ENCODE assay signal across 22 mouse cellular contexts in the genomic region with DNA sequence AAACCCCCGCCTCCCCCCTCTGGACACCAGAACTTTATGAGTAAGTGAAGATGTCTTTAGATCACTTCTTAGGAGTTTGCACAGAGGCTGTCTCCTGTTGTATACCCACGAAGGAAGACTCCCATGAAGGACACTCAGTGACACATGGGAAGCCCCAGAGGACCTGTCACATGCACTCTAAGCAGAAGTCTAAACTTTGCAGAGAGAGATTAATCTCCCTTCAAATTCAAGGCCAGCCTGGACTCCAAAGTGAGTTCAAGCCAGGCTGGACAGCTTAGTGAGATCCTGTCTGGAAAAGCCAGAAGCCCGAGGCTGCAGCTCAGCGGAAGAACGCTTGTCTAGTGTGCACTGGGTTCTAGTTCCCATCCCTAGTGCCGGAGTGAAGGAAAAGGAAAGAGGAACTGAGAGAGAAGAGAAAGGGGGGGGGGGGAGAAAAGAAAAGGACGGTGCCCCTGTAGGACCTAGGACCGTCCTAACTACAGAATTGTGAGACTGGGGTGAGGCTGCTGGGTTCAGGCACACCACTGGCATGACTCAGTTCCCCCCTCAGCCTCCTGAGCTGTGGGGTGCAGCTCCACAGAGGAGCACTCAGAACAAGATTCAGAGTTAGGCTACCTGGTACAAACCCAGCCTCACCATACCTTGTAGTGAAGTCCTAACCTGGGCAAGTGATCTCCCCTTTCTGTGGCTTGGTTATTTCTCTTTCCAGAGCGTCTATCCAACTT. TPM values are rescaled to one million over a fixed set of nuclear protein-coding genes. Genes with fewer than 3 reads are reported as not detected.
DNase-seq lines count a peak whose midpoint lies in the region; ATAC-seq and TF ChIP-seq lines count a peak whose summit lies in the region.
"Had no signal": no experiment of that assay in that cellular context is flagged by ENCODE, and none has a peak within 500 bp of the region (broad histone marks: within the 10 kb centered on the region; RNA-seq: fewer than 3 reads in every experiment).

No protein-coding gene starts in this region.

- no peaks in the 10 kb centered on the region for H3K27me3 ChIP-seq in heart, embryonic 12.5 days (replicated peaks)
- H3K27me3 ChIP-seq in liver, adult 2 months (ENCODE audit: control insufficient read depth, insufficient read depth, low read length), result no peaks in the 10 kb centered on the region
- H3K27me3 ChIP-seq in liver, embryonic 12.5 days (replicated peaks), result no peaks in the 10 kb centered on the region
- no peaks in the 10 kb centered on the region for H3K27me3 ChIP-seq in stomach, postnatal 0 days (ENCODE audit: control insufficient read depth, insufficient read depth, low read length)
- H3K27me3 ChIP-seq: embryonic facial prominence, embryonic 13.5 days; forebrain, embryonic 15.5 days; limb, embryonic 13.5 days; stomach, embryonic 15.5 days had no signal

- no peaks in the 10 kb centered on the region for H3K79me2 ChIP-seq in liver, adult 2 months (ENCODE audit: control insufficient read depth, insufficient read depth, low read length)

- H3K4me1 ChIP-seq in heart, embryonic 12.5 days (replicated peaks), result peaks cover 21% of the 10 kb centered on the region
- H3K4me1 ChIP-seq in liver, adult 2 months (ENCODE audit: control insufficient read depth, insufficient read depth, low read length), result peaks cover 28% of the 10 kb centered on the region
- H3K4me1 ChIP-seq in liver, embryonic 12.5 days, result 0 out of 2 replicates have a peak, but pooled peaks cover 4% of the 10 kb centered on the region
- H3K4me1 ChIP-seq in stomach, postnatal 0 days (replicated peaks; ENCODE audit: control insufficient read depth, insufficient read depth), result no peaks in the 10 kb centered on the region
- H3K4me1 ChIP-seq: embryonic facial prominence, embryonic 13.5 days; forebrain, embryonic 15.5 days had no signal

- H3K36me3 ChIP-seq in heart, embryonic 12.5 days, result no peaks in the 10 kb centered on the region
- no peaks in the 10 kb centered on the region for H3K36me3 ChIP-seq in liver, adult 2 months (ENCODE audit: control insufficient read depth, insufficient read depth, low read length)
- H3K36me3 ChIP-seq in liver, embryonic 12.5 days, result no peaks in the 10 kb centered on the region
- no peaks in the 10 kb centered on the region for H3K36me3 ChIP-seq in stomach, postnatal 0 days (ENCODE audit: control insufficient read depth, insufficient read depth, low read length)
- H3K36me3 ChIP-seq: embryonic facial prominence, embryonic 13.5 days; forebrain, embryonic 15.5 days; limb, embryonic 13.5 days; stomach, embryonic 15.5 days had no signal

- no peak overlapping the region for H3K4me3 ChIP-seq in heart, embryonic 12.5 days
- H3K4me3 ChIP-seq in liver, adult 2 months (ENCODE audit: insufficient read depth, low read depth, low read length), result no peak overlapping the region
- H3K4me3 ChIP-seq in liver, embryonic 12.5 days, result no peak overlapping the region
- H3K4me3 ChIP-seq in stomach, postnatal 0 days (ENCODE audit: low read depth, low read length), result no peak overlapping the region
- H3K4me3 ChIP-seq: embryonic facial prominence, embryonic 13.5 days; forebrain, embryonic 15.5 days; limb, embryonic 13.5 days; stomach, embryonic 15.5 days had no signal

- peak; percentile 79 for DNase-seq in heart, adult 11 months
- DNase-seq in liver, adult 2 months (ENCODE audit: extremely low read depth, low read depth, low spot score), result no peak
- DNase-seq in adrenal gland, postnatal 36 days, result peak; percentile 50 to 64
- DNase-seq in stomach, postnatal 0 days (ENCODE audit: low spot score), result no peak
- DNase-seq in cerebellum, postnatal 14 days, result no peak
- DNase-seq: cerebellum, adult 9-10 months; heart, postnatal 36 days; kidney, adult 8-10 months; lung, postnatal 10 days; thymus, adult 2 months had no signal

- no peak for TF ChIP-seq EP300 in stomach, postnatal 0 days (optimal IDR thresholded peaks at IDR 0.05)

- 80% methylated on average over 9 of the region's 9 CpGs for WGBS in heart, embryonic 12.5 days
- WGBS in liver, adult 2 months, result 72% methylated on average over 9 of the region's 9 CpGs
- WGBS in liver, embryonic 12.5 days (ENCODE audit: insufficient replicate concordance), result 62% methylated on average over 9 of the region's 9 CpGs
- WGBS in stomach, postnatal 0 days, result 70% methylated on average over 9 of the region's 9 CpGs

- H3K27ac ChIP-seq in heart, embryonic 12.5 days (ENCODE audit: poor library complexity, severe bottlenecking), result no peak overlapping the region
- peak overlapping the region; percentile 81; the same call in 1 of the 2 replicates for H3K27ac ChIP-seq in liver, adult 2 months (replicated peaks; ENCODE audit: insufficient read depth, low read depth, low read length)
- H3K27ac ChIP-seq in liver, embryonic 12.5 days, result no peak overlapping the region
- H3K27ac ChIP-seq in stomach, postnatal 0 days (replicated peaks), result peak overlapping the region; percentile 70; the same call in 1 of the 2 replicates
- H3K27ac ChIP-seq: embryonic facial prominence, embryonic 13.5 days; forebrain, embryonic 15.5 days; hindbrain, postnatal 0 days; limb, embryonic 13.5 days; stomach, embryonic 15.5 days had no signal

- H3K9ac ChIP-seq in heart, embryonic 12.5 days, result no peak overlapping the region
- no peak overlapping the region for H3K9ac ChIP-seq in liver, adult 2 months (ENCODE audit: low read depth, low read length)
- no peak overlapping the region for H3K9ac ChIP-seq in liver, embryonic 12.5 days
- H3K9ac ChIP-seq in stomach, postnatal 0 days (ENCODE audit: low read length), result no peak overlapping the region; the same call in 1 of the 2 replicates
- H3K9ac ChIP-seq: embryonic facial prominence, embryonic 13.5 days; forebrain, embryonic 15.5 days; limb, embryonic 13.5 days; stomach, embryonic 15.5 days had no signal

- no peak for ATAC-seq in heart, embryonic 12.5 days (ENCODE audit: insufficient number of reproducible peaks, low FRiP score)
- no peak for ATAC-seq in liver, embryonic 12.5 days
- no peak for ATAC-seq in stomach, postnatal 0 days (ENCODE audit: low FRiP score, low TSS enrichment)
- ATAC-seq: forebrain, embryonic 15.5 days; hindbrain, postnatal 0 days had no signal

- TF ChIP-seq CTCF in liver, adult 2 months (IDR thresholded peaks at IDR 0.05; ENCODE audit: low read depth, low read length), result no peak
- TF ChIP-seq CTCF in stomach, postnatal 0 days (IDR thresholded peaks at IDR 0.05; ENCODE audit: low read depth), result no peak

- no peak overlapping the region for H3K4me2 ChIP-seq in heart, embryonic 12.5 days
- no peak overlapping the region for H3K4me2 ChIP-seq in liver, embryonic 12.5 days
- H3K4me2 ChIP-seq in stomach, postnatal 0 days (replicated peaks; ENCODE audit: low read depth), result no peak overlapping the region
- H3K4me2 ChIP-seq: embryonic facial prominence, embryonic 13.5 days; forebrain, embryonic 15.5 days; limb, embryonic 13.5 days; stomach, embryonic 15.5 days had no signal

- H3K9me3 ChIP-seq in heart, embryonic 12.5 days (replicated peaks), result no peaks in the 10 kb centered on the region
- H3K9me3 ChIP-seq in liver, embryonic 12.5 days (replicated peaks), result no peaks in the 10 kb centered on the region
- H3K9me3 ChIP-seq in stomach, postnatal 0 days (ENCODE audit: control insufficient read depth, low read length), result no peaks in the 10 kb centered on the region
- H3K9me3 ChIP-seq: embryonic facial prominence, embryonic 13.5 days; forebrain, embryonic 15.5 days; limb, embryonic 13.5 days; stomach, embryonic 15.5 days had no signal

- no peak for TF ChIP-seq POLR2A in liver, adult 2 months (IDR thresholded peaks at IDR 0.05; ENCODE audit: extremely low read depth, insufficient read depth, low read length)

RNA-seq across cellular contexts. Expression of gene Dgat2, which starts 17.1 kb away (rescaled TPM):
- 10.0 and 10.3 TPM in 2 replicates for polyA plus RNA-seq in heart, embryonic 12.5 days (2016; fragmentation: Nextera tagmentation; extraction: Ambion mirVana)
- 464 and 499 TPM in 2 replicates for total RNA-seq in liver, adult 2 months (2014; rRNA removed)
- 610 and 703 TPM in 2 replicates for polyA plus RNA-seq in liver, adult 2 months (2012; rRNA removed)
- 57.5 and 59.3 TPM in 2 replicates for polyA plus RNA-seq in liver, embryonic 12.5 days (2016; fragmentation: Nextera tagmentation; extraction: Ambion mirVana)
- 100 to 1,000 TPM; 307 to 556 TPM for total RNA-seq in adrenal gland, postnatal 36 days (2021)
- 307 and 320 TPM in 2 replicates for polyA plus RNA-seq in stomach, postnatal 0 days (2015; fragmentation: Nextera tagmentation; extraction: Ambion mirVana)
- total RNA-seq: megakaryocyte-erythroid progenitor cell, adult 5-6 weeks had no signal

RNA-seq across cellular contexts. Expression of gene Mogat2, which starts 38.8 kb away (rescaled TPM):
- 2.5 and 3.1 TPM in 2 replicates for polyA plus RNA-seq in heart, embryonic 12.5 days (2016; fragmentation: Nextera tagmentation; extraction: Ambion mirVana)
- 0.20 and 0.74 TPM in 2 replicates for total RNA-seq in liver, adult 2 months (2014; rRNA removed)
- 0.22 and 0.34 TPM in 2 replicates for polyA plus RNA-seq in liver, adult 2 months (2012; rRNA removed)
- 28.8 and 33.9 TPM in 2 replicates for polyA plus RNA-seq in liver, embryonic 12.5 days (2016; fragmentation: Nextera tagmentation; extraction: Ambion mirVana)
- total RNA-seq in adrenal gland, postnatal 36 days (2021), result 1 to 10 TPM in 1 of 2 experiments, under 1 TPM in 1; 0.16 to 1.5 TPM
- 8.7 and 9.4 TPM in 2 replicates for polyA plus RNA-seq in stomach, postnatal 0 days (2015; fragmentation: Nextera tagmentation; extraction: Ambion mirVana)
- total RNA-seq: heart, postnatal 36 days; layer of hippocampus, postnatal 36 days; left cerebral cortex, postnatal 14 days; megakaryocyte-erythroid progenitor cell, adult 5-6 weeks; midbrain, postnatal 0 days; neutrophil, adult 5-6 weeks had no signal

RNA-seq across cellular contexts. Expression of gene Uvrag, which starts 58.7 kb away (rescaled TPM):
- 18.8 and 19.6 TPM in 2 replicates for polyA plus RNA-seq in heart, embryonic 12.5 days (2016; fragmentation: Nextera tagmentation; extraction: Ambion mirVana)
- total RNA-seq in liver, adult 2 months (2014; rRNA removed), result 18.3 and 19.9 TPM in 2 replicates
- 11.4 and 12.2 TPM in 2 replicates for polyA plus RNA-seq in liver, adult 2 months (2012; rRNA removed)
- polyA plus RNA-seq in liver, embryonic 12.5 days (2016; fragmentation: Nextera tagmentation; extraction: Ambion mirVana), result 13.5 and 15.1 TPM in 2 replicates
- 10 to 100 TPM; 31.2 to 36.3 TPM for total RNA-seq in adrenal gland, postnatal 36 days (2021)
- polyA plus RNA-seq in stomach, postnatal 0 days (2015; fragmentation: Nextera tagmentation; extraction: Ambion mirVana), result 9.8 and 10.7 TPM in 2 replicates

Comparison
In these comparisons a context has a peak if more than half of its experiments do, and no peak if none do; other contexts are left out.
1. H3K27ac ChIP-seq: peak in liver, adult 2 months (single experiment) and stomach, postnatal 0 days (single experiment); none in heart, embryonic 12.5 days (single experiment) and liver, embryonic 12.5 days (single experiment).
2. DNase-seq: peak in heart, adult 11 months (single experiment) and adrenal gland, postnatal 36 days (2 of 2); none in liver, adult 2 months (single experiment), stomach, postnatal 0 days (single experiment) and cerebellum, postnatal 14 days (0 of 2).